Mouse (Mus musculus): ENCODE measurements around the gene Pax3.

The Pax3 gene

DNA sequence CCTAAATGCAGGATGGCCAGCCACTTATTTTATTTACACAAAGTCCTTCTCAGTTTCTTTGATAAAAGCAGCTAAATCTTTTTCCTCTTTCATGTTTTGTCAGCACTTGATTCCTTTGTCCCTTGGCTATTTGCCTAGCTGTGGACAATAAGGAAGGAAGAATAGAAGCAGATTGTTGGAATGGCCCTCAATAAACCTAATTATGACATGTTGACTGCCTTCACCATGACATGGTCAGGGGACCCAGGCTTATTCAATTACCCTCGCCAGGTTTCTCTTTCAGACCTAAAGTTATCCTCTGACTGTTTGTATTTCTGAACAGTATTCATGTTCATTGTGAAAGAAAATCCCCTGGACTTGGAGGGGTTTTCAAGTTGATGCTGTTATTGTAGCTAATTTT is 25.3 kb downstream of the Pax3 start:
- DNase-seq = no peak

DNA sequence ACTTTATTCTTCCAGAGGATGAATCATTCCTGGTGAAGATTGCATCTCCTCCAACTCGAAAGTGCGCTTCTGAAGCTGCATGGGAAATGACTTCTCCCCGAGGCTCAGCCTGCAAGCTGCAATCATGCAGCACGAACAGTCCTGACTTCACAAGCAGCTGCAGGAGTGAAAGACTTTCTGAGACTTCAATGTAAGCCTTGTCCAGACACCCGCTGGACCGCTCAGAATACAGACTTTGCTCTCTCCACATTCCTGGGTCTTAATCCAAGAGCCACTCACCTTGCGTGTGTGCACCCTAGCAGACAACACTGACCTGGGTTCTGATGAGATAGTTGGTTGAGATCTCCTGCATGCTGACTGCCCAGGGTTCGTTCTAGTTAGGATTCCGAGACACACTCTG is 26.2 kb downstream of the Pax3 start:
- no peak for DNase-seq

DNA sequence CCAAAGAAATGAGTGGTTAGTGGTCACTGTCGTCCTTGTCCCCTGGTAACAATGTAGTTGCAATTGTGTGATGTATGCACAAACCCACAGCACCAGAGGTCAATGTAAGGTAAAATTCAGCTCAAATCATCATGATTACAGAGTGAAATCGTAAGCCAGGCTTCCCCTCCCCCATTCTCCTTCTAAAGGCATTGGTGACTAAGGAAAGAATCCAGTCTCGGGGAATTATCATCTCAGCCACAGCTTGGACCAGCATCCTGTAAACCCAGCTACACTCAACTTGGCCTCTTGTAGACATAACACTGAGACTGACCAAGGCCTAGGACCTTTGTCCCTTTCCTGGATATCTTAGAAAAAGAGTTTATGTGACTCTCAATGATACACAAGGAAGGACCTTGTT is 28.1 kb downstream of the Pax3 start:
- no peak for DNase-seq

DNA sequence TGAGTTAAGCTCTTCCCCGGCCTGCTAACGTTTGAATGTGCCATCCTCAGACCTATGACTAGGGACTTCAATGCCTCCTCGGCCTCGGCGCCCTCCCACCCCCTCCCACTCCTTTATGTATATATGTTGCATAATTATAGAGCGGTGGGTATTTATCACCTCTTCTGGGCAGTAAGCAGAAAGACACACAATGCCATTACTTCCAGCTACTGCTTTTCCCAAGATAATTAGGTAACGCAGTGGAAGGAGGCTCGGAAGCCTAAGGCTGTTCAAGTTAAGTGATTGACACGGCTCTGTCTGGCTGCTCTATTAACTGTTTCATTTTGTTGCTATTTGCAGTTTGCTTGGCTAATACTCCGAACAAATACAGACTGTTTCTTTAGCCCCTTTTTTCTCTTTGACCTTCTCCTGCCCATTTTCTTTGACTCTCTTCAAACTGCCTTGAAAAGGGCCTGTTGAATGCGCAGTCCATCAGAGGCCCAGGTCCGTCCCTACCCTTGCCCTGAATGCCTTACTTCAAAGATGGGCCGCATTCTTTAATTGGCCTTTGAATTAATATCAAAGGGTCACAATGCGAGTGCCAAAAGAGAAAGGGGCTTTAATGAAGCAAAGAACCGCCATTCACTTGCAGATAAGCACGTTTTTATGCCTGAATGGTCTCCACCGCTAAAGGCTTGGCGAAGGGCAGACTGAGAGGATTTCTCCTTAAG is 29.2 kb downstream of the Pax3 start:
- no peak for DNase-seq

DNA sequence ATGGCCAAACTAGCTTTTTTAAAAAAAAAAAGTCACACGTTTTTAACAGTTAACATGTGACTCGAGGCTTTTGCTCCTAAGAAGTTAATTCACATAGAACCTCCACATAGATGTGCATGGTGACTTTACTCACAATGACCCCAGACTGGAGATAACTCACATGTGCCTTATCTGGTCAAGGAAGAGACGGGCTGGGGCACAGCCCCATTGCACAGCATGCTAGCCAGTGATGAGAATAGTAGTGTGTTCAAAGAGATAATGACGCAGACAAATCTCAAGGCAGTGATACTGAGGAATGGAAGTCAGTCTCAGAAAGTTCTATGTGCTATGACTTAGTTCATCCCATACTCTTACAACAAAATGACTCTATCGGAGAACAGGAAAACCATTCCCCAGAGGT is 35.2 kb downstream of the Pax3 start:
- no peak for DNase-seq

DNA sequence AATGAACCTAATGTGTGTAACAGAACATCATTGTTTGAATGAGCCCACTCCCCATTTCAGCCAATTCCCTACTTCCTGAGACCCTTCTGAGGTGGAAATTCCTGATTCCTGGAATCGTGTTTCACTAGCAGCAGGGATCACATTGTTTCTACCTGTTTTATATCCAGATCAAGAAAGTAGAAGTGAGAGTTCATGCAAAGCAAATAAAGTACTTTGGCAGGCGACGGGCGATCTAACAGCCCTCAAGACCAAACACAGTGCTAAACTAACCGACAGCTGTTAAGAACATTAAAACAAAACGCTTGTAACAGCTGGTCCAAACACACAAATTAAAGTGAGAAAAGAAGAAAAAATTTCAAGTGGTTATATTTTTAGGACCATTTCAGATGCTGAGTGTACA is 39.0 kb downstream of the Pax3 start:
- no peak for DNase-seq

DNA sequence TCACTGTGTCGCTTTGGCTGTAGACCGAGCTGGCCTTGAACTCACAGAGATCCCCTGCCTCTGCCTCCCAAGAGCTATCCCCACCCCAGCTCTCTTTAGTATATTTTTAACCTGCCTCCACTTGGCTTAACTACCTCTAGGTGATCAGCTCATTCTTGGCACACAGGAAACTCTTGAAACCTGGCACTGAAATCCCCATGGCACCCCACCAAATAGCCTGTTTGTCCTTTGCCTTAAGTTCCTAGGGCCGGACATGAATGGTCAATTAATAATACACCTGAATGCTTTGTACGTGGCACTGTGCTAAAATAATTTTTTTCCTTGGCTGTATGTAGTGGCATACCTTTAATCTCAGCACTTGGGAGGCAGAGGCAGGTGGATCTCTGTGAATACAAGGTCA is 41.1 kb downstream of the Pax3 start:
- DNase-seq = peak; percentile 58

DNA sequence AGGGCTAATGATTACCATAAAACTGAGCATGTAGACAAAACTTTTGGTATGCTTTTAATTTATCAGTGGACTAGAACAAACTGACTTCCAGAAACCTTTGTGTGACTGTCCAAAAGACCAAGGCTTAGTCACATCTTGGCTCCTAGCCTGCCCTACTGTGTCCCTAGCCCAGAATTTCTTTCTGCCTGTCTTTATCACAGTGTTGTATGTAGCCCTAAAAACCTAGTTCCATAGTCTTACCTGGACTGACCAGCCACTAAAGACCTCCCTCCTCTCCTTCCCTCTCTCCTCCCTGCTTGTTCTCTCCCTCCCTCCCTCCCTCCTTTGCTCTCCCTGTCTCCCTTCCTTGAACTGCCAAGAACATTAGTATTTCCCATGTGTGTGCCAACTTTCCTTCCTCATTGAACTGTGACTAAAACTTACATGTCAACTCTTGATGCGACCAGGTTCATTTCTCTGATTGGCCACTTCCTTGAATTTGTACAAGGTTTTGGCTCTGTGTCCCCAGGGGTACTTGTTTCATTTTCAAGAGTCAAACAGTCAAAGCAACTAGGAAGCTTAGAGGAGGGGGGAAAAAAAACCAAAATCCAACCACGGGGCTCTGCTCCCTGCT is 48.8 kb downstream of the Pax3 start:
- peak; percentile 17 for DNase-seq

DNA sequence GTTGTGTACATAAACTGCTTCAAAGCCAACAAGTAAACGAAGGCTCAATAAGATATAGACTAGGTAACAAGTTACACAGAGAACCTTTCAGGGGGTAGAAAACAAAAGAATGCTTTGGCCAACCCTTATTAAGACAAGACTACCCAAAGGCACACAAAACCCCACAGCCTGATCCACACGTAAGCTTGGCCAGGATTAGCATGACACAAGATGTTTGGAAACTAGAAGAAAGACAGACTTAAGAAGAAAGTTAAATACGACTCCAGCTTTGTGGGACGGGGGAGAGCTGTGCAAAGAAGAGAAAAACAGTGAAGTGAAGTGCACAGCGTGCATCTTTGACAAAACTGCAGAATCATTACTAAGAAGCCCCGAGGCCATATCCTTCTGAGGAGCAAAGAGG is 53.5 kb downstream of the Pax3 start:
- no peak for DNase-seq

DNA sequence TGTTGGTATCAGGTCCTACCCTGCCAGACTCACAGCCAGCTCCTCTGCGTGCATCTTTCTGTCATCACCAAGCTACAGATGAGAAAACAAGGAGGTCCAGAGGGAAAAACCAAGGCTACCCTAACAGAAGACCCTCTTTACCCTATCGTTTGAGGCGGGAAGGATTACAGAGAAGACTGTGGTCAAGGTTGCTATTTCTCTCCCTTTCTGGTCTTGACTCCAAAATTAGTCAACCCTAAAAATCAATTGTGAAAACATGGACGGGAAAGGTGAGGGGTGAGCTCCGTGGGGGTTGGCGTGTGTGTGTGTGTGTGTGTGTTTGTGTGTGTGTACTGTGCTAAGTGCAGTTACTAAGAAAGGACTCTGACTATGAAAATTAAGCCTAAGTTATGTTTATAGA is 54.0 kb downstream of the Pax3 start:
- DNase-seq = no peak

DNA sequence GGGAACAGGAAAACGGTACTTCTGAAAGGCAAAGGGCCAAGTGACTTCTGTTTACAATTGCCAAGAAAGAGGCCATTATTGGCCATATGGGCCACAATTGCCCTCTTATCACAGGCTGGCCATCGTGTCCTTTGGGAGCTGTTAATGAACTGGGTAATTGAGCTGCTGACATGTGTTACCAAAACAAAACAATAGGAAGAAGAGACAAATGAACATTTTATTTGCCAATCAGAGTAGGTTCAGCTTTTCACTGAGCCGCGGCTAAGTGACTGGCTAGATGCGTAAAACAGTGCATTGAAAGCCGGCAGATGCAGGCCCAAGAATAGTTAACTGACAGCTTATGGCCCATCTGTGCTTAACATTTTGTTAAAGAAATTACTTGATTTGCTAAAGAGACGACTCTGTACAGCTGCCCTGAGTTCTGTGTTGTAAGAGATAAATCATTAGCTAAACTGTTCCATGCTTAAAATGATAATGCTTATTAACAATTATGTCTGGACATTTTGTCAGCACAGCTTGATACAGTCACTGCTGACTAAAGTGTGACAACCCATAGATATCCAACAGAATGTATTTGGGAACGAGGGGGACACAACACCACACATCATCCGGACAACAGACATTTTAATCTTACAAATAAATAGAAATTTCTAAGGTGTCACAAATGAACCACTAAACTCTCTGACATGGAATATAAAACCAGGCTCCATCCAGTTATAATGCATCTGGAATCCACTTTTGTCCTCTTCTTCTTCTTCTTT is 55.0 kb downstream of the Pax3 start:
- no peak for DNase-seq

DNA sequence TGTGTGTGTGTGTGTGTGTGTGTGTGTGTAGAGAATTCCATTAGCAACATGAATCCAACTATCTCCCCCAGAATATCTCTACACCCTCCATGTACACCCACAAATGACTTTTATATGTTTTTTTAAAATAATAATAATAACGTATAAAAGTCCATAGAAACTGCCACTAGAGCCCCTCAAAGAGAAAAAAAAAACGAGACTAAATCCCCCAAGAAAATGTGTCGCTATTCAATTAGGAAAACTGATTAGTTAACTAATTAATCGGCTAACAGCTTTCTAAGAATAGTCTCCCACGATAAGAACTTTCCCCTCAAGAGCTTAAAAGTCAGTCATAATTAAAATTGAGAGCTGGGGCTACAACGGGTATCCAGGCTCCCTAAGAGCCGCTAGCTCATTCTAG is 55.6 kb downstream of the Pax3 start:
- no peak for DNase-seq

DNA sequence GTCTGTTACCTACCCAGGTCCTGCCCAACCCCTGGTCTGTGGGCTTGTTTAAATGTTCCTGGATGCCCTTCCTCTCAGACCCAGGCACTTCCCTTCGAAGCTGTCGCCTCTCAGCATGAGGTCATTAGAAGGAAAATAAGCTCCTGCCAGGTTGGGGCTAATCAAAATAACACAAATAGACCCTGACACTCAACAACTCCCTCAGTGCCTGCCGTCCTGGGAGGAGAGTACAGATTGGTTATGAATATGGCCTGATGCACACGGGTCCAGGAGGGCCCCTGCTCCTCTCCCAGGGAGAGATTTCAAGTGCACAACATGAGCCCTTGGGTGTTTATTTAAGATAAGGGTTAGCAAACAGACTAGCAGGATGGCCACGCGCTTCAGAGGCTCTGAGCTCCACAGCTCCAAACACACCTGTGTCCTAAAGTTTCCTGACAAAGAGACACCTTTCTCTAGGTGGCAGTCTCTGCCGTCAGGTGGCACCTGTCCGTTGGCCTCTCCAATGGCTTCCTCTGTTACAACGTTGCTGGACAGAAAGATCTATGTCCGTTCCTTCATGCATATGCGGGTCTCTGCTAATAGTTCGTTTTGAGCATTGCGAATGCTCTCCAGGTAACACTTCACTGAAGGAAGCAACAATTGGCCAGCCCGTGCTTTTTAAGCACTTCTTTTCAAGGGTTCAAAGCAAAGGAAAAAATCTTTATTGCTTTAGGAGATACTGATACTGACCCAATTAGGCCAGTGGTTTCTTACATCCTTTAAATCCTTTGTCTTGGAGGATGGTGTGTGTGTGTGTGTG is 56.2 kb downstream of the Pax3 start:
- no peak for DNase-seq

DNA sequence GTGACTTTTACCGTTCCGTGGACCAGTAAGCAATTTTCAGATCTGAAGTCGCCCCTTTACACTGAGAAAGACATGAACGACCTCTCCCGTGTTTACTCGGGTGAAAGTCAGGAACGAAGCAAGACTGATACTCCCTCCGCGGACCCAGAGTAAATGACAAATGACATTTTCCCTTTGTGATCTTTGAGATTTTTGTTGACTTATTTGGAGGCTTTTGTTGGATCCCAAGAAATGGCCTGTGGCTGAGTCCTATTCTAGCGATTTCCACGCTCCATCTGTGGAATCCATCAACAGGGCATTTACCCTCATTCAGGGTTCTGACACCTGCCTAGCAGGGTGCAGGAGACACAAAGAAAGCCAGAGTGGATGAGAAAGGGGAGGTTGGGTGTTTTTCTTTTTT is 57.6 kb downstream of the Pax3 start:
- DNase-seq = no peak

DNA sequence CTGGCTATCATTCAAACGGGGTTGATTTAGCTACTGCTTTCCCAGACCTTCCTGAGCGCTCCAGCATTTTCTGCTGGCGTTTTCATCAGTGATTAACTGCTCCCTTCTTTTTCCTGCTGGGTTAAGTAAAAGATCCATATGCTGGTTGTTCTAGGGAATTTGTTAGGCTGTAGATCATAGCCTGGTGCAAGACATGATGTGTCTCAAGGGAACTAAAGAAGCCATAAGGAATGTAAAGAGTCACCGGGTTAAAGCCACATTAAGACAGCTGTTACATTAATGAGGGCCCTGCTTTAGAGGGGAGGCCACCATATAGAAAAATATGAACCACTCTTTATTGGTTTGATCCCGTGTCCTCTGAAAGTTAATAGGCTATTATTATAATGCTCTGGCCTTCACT is 67.7 kb downstream of the Pax3 start:
- DNase-seq = no peak

DNA sequence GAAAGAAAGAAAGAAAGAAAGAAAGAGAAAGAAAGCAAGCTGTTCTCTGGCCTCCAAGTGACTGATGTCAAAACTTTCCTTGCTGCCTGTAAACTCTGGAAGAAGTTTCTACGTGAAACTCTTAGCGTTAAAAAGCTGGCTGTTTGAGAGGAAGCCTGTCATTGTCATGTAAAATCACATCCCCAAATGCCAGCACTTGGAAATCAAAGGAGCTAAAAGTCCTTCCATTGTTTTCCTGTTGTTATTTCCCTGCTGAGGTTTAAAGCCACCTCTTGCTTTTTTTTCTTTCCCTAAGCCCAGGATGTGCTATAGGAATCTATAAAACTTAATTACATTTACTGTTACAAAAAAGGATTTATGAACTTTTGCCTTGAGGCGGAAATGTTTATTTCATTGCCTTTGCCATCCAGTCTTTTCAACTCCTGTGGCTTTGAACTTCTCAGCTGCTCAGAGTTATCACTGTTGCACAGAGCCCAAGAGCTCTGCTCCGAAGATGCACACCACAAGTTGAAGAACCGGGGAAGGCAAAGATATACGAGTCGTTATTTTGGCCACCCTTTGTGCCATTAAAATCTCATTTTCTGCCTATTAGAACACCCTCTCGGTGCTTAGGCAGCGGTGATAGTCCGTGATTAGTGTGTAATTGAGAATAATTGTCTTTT is 76.9 kb downstream of the Pax3 start:
- no peak for DNase-seq

DNA sequence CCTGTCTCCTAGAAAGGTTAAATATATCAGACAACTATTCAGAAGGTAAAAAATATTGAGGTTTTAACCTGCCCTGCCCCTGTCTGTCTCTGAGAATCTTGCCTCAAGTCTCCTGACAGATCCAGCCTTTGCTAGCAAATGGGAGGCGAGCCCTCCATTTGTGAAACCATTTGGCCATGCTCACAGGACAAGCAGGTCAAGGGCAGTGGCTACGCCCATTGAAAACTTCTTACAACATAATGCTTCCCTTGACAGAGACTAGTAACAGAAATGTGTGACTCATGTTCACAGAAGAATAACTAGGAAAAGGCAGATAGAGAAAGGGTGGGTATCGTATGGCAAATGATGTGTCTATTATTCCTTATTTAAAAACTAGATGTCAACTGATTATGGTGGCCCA is 80.9 kb downstream of the Pax3 start:
- no peak for DNase-seq

DNA sequence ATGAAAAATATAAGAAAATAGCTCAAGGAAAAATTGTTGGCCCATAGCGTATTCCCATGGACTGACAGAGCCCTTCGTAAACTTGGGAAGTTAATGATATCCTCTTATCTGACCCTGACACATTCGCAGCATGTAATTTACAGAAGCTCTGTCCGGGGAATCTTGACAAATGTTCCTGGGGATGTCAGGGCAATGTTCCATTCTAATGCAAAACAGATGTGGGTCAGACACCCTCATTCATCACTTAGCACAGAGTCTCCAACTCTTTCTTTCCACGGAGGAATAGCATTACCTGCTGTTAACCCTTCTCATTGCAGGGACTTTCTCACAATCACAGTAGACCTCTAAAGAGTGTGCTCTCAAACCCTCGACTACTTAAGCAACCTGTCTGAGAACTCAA is 86.6 kb downstream of the Pax3 start:
- DNase-seq = no peak

DNA sequence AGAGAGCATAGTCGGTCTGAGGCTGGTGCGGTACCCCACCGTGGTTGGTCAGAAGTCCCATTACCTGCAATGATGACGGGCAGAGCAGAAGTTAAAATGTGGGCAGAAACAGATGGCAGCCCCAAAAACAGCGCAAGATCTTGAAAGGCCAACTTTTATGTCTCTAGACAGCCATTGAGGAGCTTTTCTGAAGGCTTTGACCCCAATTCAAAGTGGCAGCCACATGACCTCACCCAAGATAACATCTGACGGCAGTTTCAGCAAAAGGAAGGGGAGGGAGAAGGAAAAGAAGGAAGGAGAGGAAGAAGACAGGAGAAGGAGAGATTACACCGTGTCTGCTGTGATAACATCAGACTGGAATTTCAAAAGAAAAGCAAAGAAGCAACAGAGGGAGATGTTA is 93.4 kb downstream of the Pax3 start:
- no peak for DNase-seq

DNA sequence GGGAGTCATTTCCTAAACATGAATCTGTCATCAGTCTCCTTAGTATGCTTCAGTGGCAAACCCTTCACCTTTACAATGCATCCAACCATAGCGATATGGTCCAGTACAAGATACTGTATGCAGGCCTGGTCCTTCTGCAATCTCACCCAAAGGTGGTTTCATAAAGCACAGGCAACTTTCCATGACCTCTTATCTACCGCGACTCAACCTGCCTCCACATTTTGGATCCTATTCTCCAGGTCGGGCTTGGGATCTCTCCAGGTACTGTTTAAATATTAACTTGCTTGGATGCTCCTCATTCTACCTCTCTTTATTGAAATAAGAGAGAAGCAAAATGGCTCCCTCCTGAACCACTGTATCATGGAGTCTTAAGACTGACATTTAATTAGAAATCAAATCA is 103.3 kb downstream of the Pax3 start:
- DNase-seq = no peak

DNA sequence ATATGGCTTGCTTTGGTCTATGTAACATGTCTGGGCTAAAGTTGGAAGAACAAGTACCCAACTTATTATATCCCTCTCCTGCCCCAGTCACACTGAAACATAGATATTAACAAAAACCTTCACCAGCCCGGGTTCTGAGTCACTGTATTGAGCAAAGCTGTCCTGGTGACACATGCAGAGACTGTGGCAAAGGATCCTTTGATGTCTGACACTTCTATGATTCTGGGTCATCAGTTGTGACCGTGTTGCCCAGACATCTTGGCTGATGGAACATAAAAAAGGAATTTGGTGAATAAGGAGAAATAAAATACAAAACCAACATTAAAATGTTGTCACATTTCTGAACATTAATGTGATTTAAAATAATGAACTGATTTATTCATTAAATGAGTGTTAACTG is 108.3 kb downstream of the Pax3 start:
- no peak for DNase-seq

DNA sequence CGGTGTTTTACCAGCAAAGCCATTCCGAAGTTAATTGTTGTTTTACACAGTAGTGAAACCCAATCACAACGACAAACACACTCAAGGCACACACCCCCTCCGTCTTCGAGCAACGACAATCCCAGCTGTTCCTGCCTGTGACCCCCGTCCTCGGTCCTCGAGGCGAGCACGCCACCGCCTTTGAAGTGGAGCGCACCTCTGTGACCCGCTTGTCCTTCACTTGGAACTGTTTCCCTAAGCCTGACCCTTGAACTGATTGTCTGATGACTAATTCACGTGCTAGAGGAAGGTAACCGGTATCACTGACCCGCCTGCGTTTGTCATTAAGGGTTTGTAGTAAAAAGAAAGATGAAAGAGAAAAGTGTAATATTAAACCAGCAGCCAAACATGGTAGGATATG is 115.2 kb downstream of the Pax3 start:
- DNase-seq = peak; percentile 2

DNA sequence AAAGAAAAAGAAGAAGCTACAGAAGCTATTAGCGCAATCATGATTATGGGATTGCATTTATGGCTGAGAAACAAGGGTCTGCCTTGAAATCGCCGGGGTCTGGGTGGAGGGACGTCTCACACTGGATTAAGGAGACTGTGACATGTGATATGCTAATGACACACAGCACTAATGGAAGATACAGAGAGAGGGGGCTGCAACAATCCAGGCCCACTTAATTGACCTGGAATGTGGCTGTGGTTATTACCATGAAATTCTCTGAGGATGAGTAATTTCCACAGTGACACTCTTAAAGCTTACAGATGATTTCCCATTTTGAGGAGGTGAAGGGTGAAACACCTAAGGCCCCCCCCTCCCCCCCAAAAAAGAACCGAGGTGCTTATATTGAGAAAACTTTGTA is 136.1 kb downstream of the Pax3 start:
- no peak for DNase-seq
